Mouse (Mus musculus) limb, embryonic 10.5 days (tissue): Measurements from ENCODE around the gene Ogfod3. TPM values are rescaled to one million over a fixed set of nuclear protein-coding genes. Genes with fewer than 3 reads are reported as not detected.

Source experiments
- DNase-seq: peaks from one replicate; pipeline ENCODE4 v3.0.0-alpha.2; 2017; ENCODE audit warnings: low spot score
- H3K27ac ChIP-seq: fragments of 300-500 bp; sonication (generic); 2 replicates; pipeline ENCODE4 v1.5.1; 2016; ENCODE audit warnings: mild to moderate bottlenecking
- H3K27me3 ChIP-seq: fragments of 300-500 bp; sonication (generic); 2 replicates; pipeline ENCODE4 v1.6.1; 2016; ENCODE audit warnings: low read depth, mild to moderate bottlenecking; ENCODE audit not compliant: poor library complexity, severe bottlenecking
- H3K36me3 ChIP-seq: fragments of 300-500 bp; sonication (generic); 2 replicates; pipeline ENCODE4 v1.6.1; 2016; ENCODE audit warnings: mild to moderate bottlenecking, moderate library complexity
- H3K4me1 ChIP-seq: fragments of 300-500 bp; sonication (generic); 2 replicates; pipeline ENCODE4 v1.6.1; 2016
- H3K4me3 ChIP-seq: fragments of 300-500 bp; sonication (generic); 2 replicates; pipeline ENCODE4 v1.5.1; 2016; ENCODE audit warnings: mild to moderate bottlenecking, moderate library complexity
- H3K9me3 ChIP-seq: fragments of 300-500 bp; sonication (generic); replicated peaks from 2 replicates; pipeline ENCODE4 v1.6.1; 2016; ENCODE audit warnings: mild to moderate bottlenecking
- WGBS: fragments of 180-500 bp; shearing (Covaris S2); methylation state at CpG from one replicate; pipeline ENCODE4 v1.1.7; 2016; 5-methylcytosine and 5-hydroxymethylcytosine counted together
- polyA plus RNA-seq: library from polyadenylated mRNA; unstranded; fragments of >200 nt; fragmentation: Nextera tagmentation; extraction: Ambion mirVana; gene quantifications from 2 replicates; pipeline ENCODE4 v1.2.1, GENCODE M21; 2016

The Ogfod3 gene
- polyA plus RNA-seq, 1 experiment from 2014 or later: 17.0 TPM

GRCm38 (mm10) chr11:121228129-121229017 lies 23.9 kb upstream of the Ogfod3 start:
- Histone ChIP-seq H3K36me3 (peaks cover 41% of the 10 kb centered on the region), H3K4me3 (peak overlapping the region; percentile 81), H3K4me1 (peaks cover 21% of the 10 kb centered on the region), H3K9me3 (no peaks in the 10 kb centered on the region), H3K27ac (peak overlapping the region; percentile 88), H3K27me3 (no peaks in the 10 kb centered on the region)
- DNase-seq: no peak
- 37% methylated on average over 21 of the region's 21 CpGs for WGBS

- H3K36me3 ChIP-seq: peaks cover 94% of the 10 kb centered on the region
- no peaks in the 10 kb centered on the region for H3K9me3 ChIP-seq
- DNase-seq: no peak
- H3K4me1 ChIP-seq: no peaks in the 10 kb centered on the region
- WGBS: 94% methylated on average over 6 of the region's 6 CpGs
- no peak overlapping the region for H3K27ac ChIP-seq
- no peak overlapping the region for H3K4me3 ChIP-seq
- H3K27me3 ChIP-seq: no peaks in the 10 kb centered on the region
Observed at GRCm38 (mm10) chr11:121221321-121222010, 17.0 kb upstream of the Ogfod3 start.

- Histone ChIP-seq H3K4me3 (no peak overlapping the region), H3K4me1 (no peaks in the 10 kb centered on the region), H3K27me3 (no peaks in the 10 kb centered on the region), H3K9me3 (no peaks in the 10 kb centered on the region), H3K36me3 (peaks cover 92% of the 10 kb centered on the region), H3K27ac (no peak overlapping the region)
- WGBS: 86% methylated on average over 5 of the region's 5 CpGs
- no peak for DNase-seq
Observed at GRCm38 (mm10) chr11:121220771-121221170, 16.3 kb upstream of the Ogfod3 start.

- 91% methylated on average over 11 of the region's 11 CpGs for WGBS
Observed at GRCm38 (mm10) chr11:121219776-121220175, 15.3 kb upstream of the Ogfod3 start.

GRCm38 (mm10) chr11:121216831-121217230 lies 12.3 kb upstream of the Ogfod3 start:
- Histone ChIP-seq H3K4me3 (no peak overlapping the region), H3K27ac (no peak overlapping the region), H3K4me1 (no peaks in the 10 kb centered on the region), H3K9me3 (no peaks in the 10 kb centered on the region), H3K27me3 (no peaks in the 10 kb centered on the region), H3K36me3 (peaks cover 70% of the 10 kb centered on the region)
- 100% methylated on average over 3 of the region's 3 CpGs for WGBS
- no peak for DNase-seq

More at GRCm38 (mm10) chr11:121219776-121220175, 15.3 kb upstream of the Ogfod3 start:
- Histone ChIP-seq H3K27me3 (no peaks in the 10 kb centered on the region), H3K27ac (no peak overlapping the region), H3K4me3 (no peak overlapping the region), H3K36me3 (peaks cover 84% of the 10 kb centered on the region), H3K4me1 (no peaks in the 10 kb centered on the region), H3K9me3 (no peaks in the 10 kb centered on the region)
- DNase-seq: no peak

GRCm38 (mm10) chr11:121203859-121204160 lies 701 bp downstream of the Ogfod3 start:
- Histone ChIP-seq H3K4me3 (peak overlapping the region; percentile 85), H3K36me3 (peaks cover 12% of the 10 kb centered on the region), H3K9me3 (no peaks in the 10 kb centered on the region), H3K4me1 (peaks cover 17% of the 10 kb centered on the region), H3K27me3 (no peaks in the 10 kb centered on the region), H3K27ac (peak overlapping the region; percentile 95)
- DNase-seq: no peak
- 0% methylated on average over 5 of the region's 5 CpGs for WGBS

- WGBS: 77% methylated on average over 11 of the region's 11 CpGs
- no peak for DNase-seq
Observed at GRCm38 (mm10) chr11:121201436-121202198, 2.9 kb downstream of the Ogfod3 start.

GRCm38 (mm10) chr11:121200781-121201180 lies 3.7 kb downstream of the Ogfod3 start:
- Histone ChIP-seq H3K36me3 (peaks cover 2% of the 10 kb centered on the region; the same call in 1 of the 2 replicates), H3K27me3 (no peaks in the 10 kb centered on the region), H3K4me1 (peaks cover 17% of the 10 kb centered on the region), H3K9me3 (no peaks in the 10 kb centered on the region), H3K4me3 (no peak overlapping the region), H3K27ac (no peak overlapping the region)
- 88% methylated on average over 6 of the region's 6 CpGs for WGBS
- no peak for DNase-seq

More at GRCm38 (mm10) chr11:121201436-121202198, 2.9 kb downstream of the Ogfod3 start:
- no peak overlapping the region for H3K4me3 ChIP-seq
- no peaks in the 10 kb centered on the region for H3K9me3 ChIP-seq
- H3K27ac ChIP-seq: no peak overlapping the region
- no peaks in the 10 kb centered on the region for H3K27me3 ChIP-seq
- H3K4me1 ChIP-seq: peaks cover 17% of the 10 kb centered on the region
- H3K36me3 ChIP-seq: no peaks in the 10 kb centered on the region

GRCm38 (mm10) chr11:121199851-121200250 lies 4.7 kb downstream of the Ogfod3 start:
- WGBS: 87% methylated on average over 4 of the region's 4 CpGs
- no peak for DNase-seq
- Histone ChIP-seq H3K4me3 (no peak overlapping the region), H3K4me1 (peaks cover 12% of the 10 kb centered on the region), H3K36me3 (peaks cover 2% of the 10 kb centered on the region; the same call in 1 of the 2 replicates), H3K27ac (no peak overlapping the region), H3K27me3 (no peaks in the 10 kb centered on the region), H3K9me3 (no peaks in the 10 kb centered on the region)

- peaks cover 2% of the 10 kb centered on the region; the same call in 1 of the 2 replicates for H3K36me3 ChIP-seq
- no peak for DNase-seq
- H3K27ac ChIP-seq: no peak overlapping the region
- peaks cover 5% of the 10 kb centered on the region for H3K4me1 ChIP-seq
- WGBS: 56% methylated on average over 2 of the region's 2 CpGs
- no peaks in the 10 kb centered on the region for H3K27me3 ChIP-seq
- no peaks in the 10 kb centered on the region for H3K9me3 ChIP-seq
- H3K4me3 ChIP-seq: no peak overlapping the region
Observed at GRCm38 (mm10) chr11:121198622-121199021, 5.9 kb downstream of the Ogfod3 start.

GRCm38 (mm10) chr11:121193415-121193814 lies 11.1 kb downstream of the Ogfod3 start:
- Histone ChIP-seq H3K9me3 (no peaks in the 10 kb centered on the region), H3K36me3 (peaks cover 7% of the 10 kb centered on the region; the same call in 1 of the 2 replicates), H3K4me3 (no peak overlapping the region), H3K27me3 (no peaks in the 10 kb centered on the region), H3K27ac (no peak overlapping the region), H3K4me1 (no peaks in the 10 kb centered on the region)
- DNase-seq: no peak
- WGBS: 88% methylated on average over 3 of the region's 3 CpGs

GRCm38 (mm10) chr11:121192742-121193141 lies 11.8 kb downstream of the Ogfod3 start:
- Histone ChIP-seq H3K36me3 (peaks cover 7% of the 10 kb centered on the region; the same call in 1 of the 2 replicates), H3K27ac (no peak overlapping the region), H3K4me1 (no peaks in the 10 kb centered on the region), H3K27me3 (no peaks in the 10 kb centered on the region), H3K4me3 (no peak overlapping the region), H3K9me3 (no peaks in the 10 kb centered on the region)
- 76% methylated on average over 2 of the region's 2 CpGs for WGBS
- DNase-seq: no peak
